Mouse (Mus musculus) mesoderm, embryonic 11.5 days (tissue): ENCODE measurements around the gene Atp8b3.

ENCODE experiments used
- DNase-seq: peaks from one replicate; pipeline ENCODE4 v3.0.0-alpha.2; 2012; ENCODE audit warnings: low read depth, low spot score

Atp8b3 gene

GRCm38 (mm10) chr10:80568876-80569275 is 30.0 kb upstream of the Atp8b3 start:
- no peak for DNase-seq

- DNase-seq = peak; percentile 89
These were observed 27.6 kb upstream of the Atp8b3 start for GRCm38 (mm10) chr10:80566375-80567092.

GRCm38 (mm10) chr10:80561116-80561944 is 22.4 kb upstream of the Atp8b3 start, which contains the start of gene Rexo1:
Gene Rexo1 (minus strand): TSS chr10:80561560.
- DNase-seq = peak; percentile 92

GRCm38 (mm10) chr10:80560621-80561020 is 21.7 kb upstream of the Atp8b3 start:
- no peak for DNase-seq

- DNase-seq = no peak
These were observed 20.5 kb upstream of the Atp8b3 start for GRCm38 (mm10) chr10:80559431-80559830.

- peak; percentile 75 for DNase-seq
These were observed 18.5 kb upstream of the Atp8b3 start for GRCm38 (mm10) chr10:80557346-80557965.

- no peak for DNase-seq
These were observed 15.1 kb upstream of the Atp8b3 start for GRCm38 (mm10) chr10:80553997-80554396.

GRCm38 (mm10) chr10:80553575-80553974 is 14.7 kb upstream of the Atp8b3 start:
- no peak for DNase-seq

- no peak for DNase-seq
These were observed 13.4 kb upstream of the Atp8b3 start for GRCm38 (mm10) chr10:80552364-80552763.

- DNase-seq = no peak
These were observed 10.4 kb upstream of the Atp8b3 start for GRCm38 (mm10) chr10:80549279-80549678.

GRCm38 (mm10) chr10:80548428-80549006 is 9.6 kb upstream of the Atp8b3 start:
- DNase-seq = peak; percentile 85

- no peak for DNase-seq
These were observed 8.6 kb upstream of the Atp8b3 start for GRCm38 (mm10) chr10:80547539-80547938.

- no peak for DNase-seq
These were observed 8.0 kb upstream of the Atp8b3 start for GRCm38 (mm10) chr10:80546945-80547344.

- DNase-seq = no peak
These were observed 6.7 kb upstream of the Atp8b3 start for GRCm38 (mm10) chr10:80545590-80545989.

- no peak for DNase-seq
These were observed 4.9 kb upstream of the Atp8b3 start for GRCm38 (mm10) chr10:80543873-80544272.

- DNase-seq = no peak
These were observed 569 bp upstream of the Atp8b3 start for GRCm38 (mm10) chr10:80539493-80539892.

- no peak for DNase-seq
These were observed 744 bp downstream of the Atp8b3 start for GRCm38 (mm10) chr10:80538180-80538579.

- no peak for DNase-seq
These were observed 3.2 kb downstream of the Atp8b3 start for GRCm38 (mm10) chr10:80535711-80536110.

GRCm38 (mm10) chr10:80535071-80535470 is 3.9 kb downstream of the Atp8b3 start:
- no peak for DNase-seq

- peak; percentile 39 for DNase-seq
These were observed 5.2 kb downstream of the Atp8b3 start for GRCm38 (mm10) chr10:80533704-80534103.

GRCm38 (mm10) chr10:80532783-80533182 is 6.1 kb downstream of the Atp8b3 start:
- DNase-seq = no peak

- peak; percentile 50 for DNase-seq
These were observed 12.8 kb downstream of the Atp8b3 start for GRCm38 (mm10) chr10:80526172-80526571.
